Mouse (Mus musculus) CH12.LX (cell line): ENCODE results near the gene Tns2.

ENCODE experiments used
- CHD2 ChIP-seq: IDR thresholded peaks from 2 replicates; pipeline ENCODE4 v1.6.1; 2011; ENCODE audit warnings: low read length, improper control_type of control experiment
- CTCF ChIP-seq, 2 experiments: IDR thresholded peaks in 1 of 2; conservative IDR thresholded peaks in 1 of 2; 2 replicates each; pipeline ENCODE4 v1.5.1; 2011 to 2012; ENCODE audit warnings: low read depth in 2 of 2, low read length in 2 of 2, improper control_type of control experiment in 1 of 2, inconsistent platforms in 1 of 2, mild to moderate bottlenecking in 1 of 2, moderate library complexity in 1 of 2
- EP300 ChIP-seq: IDR thresholded peaks from 2 replicates; pipeline ENCODE4 v1.6.1; 2011; ENCODE audit warnings: low read length, improper control_type of control experiment
- ETS1 ChIP-seq: conservative IDR thresholded peaks from 2 replicates; pipeline ENCODE4 v1.6.1; 2012; ENCODE audit warnings: low read depth, mild to moderate bottlenecking, inconsistent platforms, low read length, improper control_type of control experiment, moderate library complexity
- HCFC1 ChIP-seq: IDR thresholded peaks from 2 replicates; pipeline ENCODE4 v1.6.1; 2012; ENCODE audit warnings: low read depth, mild to moderate bottlenecking, inconsistent platforms, low read length, improper control_type of control experiment
- MAX ChIP-seq: IDR thresholded peaks from 2 replicates; pipeline ENCODE4 v1.6.1; 2011; ENCODE audit warnings: low read length, improper control_type of control experiment
- MAZ ChIP-seq: IDR thresholded peaks from 2 replicates; pipeline ENCODE4 v1.6.1; 2012; ENCODE audit warnings: low read depth, mild to moderate bottlenecking, inconsistent platforms, low read length, improper control_type of control experiment, moderate library complexity
- MYC ChIP-seq: IDR thresholded peaks from 2 replicates; pipeline ENCODE4 v1.6.1; 2011; ENCODE audit warnings: low read depth, mild to moderate bottlenecking, improper control_type of control experiment, low read length
- SIN3A ChIP-seq: IDR thresholded peaks from 2 replicates; pipeline ENCODE4 v1.6.1; 2012; ENCODE audit warnings: low read length, improper control_type of control experiment, inconsistent platforms
- SMC3 ChIP-seq: IDR thresholded peaks from 2 replicates; pipeline ENCODE4 v1.6.1; 2011; ENCODE audit warnings: low read depth, low read length, improper control_type of control experiment
- UBTF ChIP-seq: IDR thresholded peaks from 2 replicates; pipeline ENCODE4 v1.6.1; 2012; ENCODE audit warnings: low read depth, mild to moderate bottlenecking, inconsistent platforms, low read length, improper control_type of control experiment, moderate library complexity
- ZMIZ1 ChIP-seq: IDR thresholded peaks from 2 replicates; pipeline ENCODE4 v1.6.1; 2012; ENCODE audit warnings: low read depth, mild to moderate bottlenecking, inconsistent platforms, low read length, improper control_type of control experiment

- TF ChIP-seq SIN3A = no peak
- TF ChIP-seq MAX = no peak
- TF ChIP-seq UBTF = no peak
- TF ChIP-seq CTCF (conservative IDR thresholded peaks at IDR 0.05 in 1 of 2, IDR thresholded peaks at IDR 0.05 in 1 of 2; ENCODE audit: low read depth in 2 of 2, low read length in 2 of 2) = no peak
- no peak for TF ChIP-seq HCFC1
- TF ChIP-seq MAZ = no peak
- no peak for TF ChIP-seq SMC3
- TF ChIP-seq ETS1 = no peak
- TF ChIP-seq CHD2 = no peak
- no peak for TF ChIP-seq EP300
- no peak for TF ChIP-seq MYC
- TF ChIP-seq ZMIZ1 = no peak
Measured at GRCm38 (mm10) chr15:102082148-102082547, 18.1 kb upstream of the Tns2 start.
